Mouse (Mus musculus) stomach, postnatal 0 days (tissue): ENCODE results near the gene Trp53rkb.

Experiments used
- CTCF ChIP-seq: IDR thresholded peaks from 2 replicates; pipeline ENCODE4 v1.5.1; 2016; ENCODE audit warnings: antibody characterized with exemption, low read depth, mild to moderate bottlenecking, moderate library complexity
- EP300 ChIP-seq: optimal IDR thresholded peaks from 2 replicates; pipeline ENCODE3; 2016; ENCODE audit warnings: antibody characterized with exemption

DNA sequence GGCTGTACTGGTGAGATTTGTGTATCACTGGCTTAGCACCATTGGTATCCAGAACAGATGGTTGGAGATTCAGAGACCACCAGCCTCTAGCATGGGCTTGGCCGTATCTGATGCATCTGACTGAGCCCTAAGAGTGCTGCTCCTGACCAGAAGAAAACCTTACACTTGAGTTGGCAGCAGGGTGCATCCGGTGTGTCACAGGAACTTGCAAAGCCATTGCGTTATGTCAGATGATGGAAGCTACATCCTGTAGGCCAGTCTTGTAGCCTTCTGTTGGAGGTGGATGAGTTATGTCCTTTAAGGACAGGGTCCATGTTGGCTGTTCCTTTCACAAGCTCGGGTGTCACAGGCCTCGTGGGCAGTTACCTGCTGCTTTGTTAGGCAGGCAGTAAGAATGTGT, 32.7 kb downstream of the Trp53rkb start:
- TF ChIP-seq EP300 (no peak), CTCF (no peak)
